Mouse (Mus musculus) ovary, postnatal 14 days (tissue): ENCODE data around the gene Gm45062.

ENCODE experiments used
- DNase-seq: peaks from one replicate; pipeline ENCODE4 v3.0.0; 2022; ENCODE audit warnings: low spot score

Gm45062 gene

DNA sequence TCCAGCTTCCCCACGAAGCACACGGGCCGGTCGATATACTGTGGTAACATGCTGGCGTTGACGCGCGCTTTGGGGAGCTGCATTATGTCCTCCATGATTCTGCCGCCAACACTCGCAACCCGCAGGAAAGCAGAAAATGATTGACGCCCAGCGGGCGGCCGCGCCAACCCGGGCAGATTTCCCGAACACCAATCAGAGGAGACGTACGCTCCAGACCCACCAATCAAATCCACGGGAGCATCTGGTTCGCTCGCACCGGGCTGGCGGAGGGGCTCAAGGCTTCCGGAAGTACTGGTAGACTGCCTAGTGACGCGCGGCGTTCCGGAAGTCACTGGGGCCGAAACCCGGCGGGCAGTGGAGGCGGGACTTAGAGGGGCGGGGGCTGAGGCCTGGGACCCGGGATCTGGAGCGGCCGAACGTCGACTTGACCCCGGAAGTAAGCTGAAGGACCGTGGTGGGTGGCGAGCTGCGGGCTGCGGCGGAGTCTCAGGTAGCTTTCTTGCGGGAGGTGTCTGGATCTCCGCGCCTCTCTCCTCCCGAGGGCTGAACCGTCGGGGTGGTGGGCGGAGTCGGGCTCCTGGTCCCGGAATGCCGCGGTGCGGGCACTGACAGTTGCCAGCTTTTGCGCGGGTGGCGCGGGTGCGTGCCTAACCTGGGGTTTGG is at the start of gene Gm45062, which contains the start of the genes Rpa3 and Umad1:
Gene Gm45062 (plus strand): TSS at position 447 of the 663 bp plus-strand sequence.
Gene Rpa3 (minus strand): TSS at position 170 of the 663 bp plus-strand sequence.
Gene Umad1 (plus strand): TSS at position 285 of the 663 bp plus-strand sequence.
- DNase-seq = peak; percentile 93

DNA sequence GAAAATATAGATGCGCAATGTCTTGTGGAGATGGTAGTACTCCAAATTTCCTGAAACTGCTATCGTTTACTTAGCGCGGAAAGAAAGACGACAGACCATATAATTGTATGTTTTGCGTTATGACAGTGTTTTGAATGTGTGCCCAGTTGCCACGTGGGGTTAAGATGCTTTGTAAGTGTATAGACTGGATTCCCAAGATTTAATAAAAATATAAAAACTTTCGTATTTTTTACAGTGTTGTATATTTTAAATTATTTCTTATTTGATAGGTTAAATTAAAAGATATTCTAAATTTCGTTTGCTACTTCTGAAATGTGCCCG is 49.4 kb upstream of the Gm45062 start:
- no peak for DNase-seq

GRCm38 (mm10) chr6:8210661-8211060 is 48.6 kb upstream of the Gm45062 start:
- DNase-seq = no peak

GRCm38 (mm10) chr6:8227035-8227434 is 32.2 kb upstream of the Gm45062 start:
- no peak for DNase-seq

GRCm38 (mm10) chr6:8228596-8228995 is 30.7 kb upstream of the Gm45062 start:
- no peak for DNase-seq

DNA sequence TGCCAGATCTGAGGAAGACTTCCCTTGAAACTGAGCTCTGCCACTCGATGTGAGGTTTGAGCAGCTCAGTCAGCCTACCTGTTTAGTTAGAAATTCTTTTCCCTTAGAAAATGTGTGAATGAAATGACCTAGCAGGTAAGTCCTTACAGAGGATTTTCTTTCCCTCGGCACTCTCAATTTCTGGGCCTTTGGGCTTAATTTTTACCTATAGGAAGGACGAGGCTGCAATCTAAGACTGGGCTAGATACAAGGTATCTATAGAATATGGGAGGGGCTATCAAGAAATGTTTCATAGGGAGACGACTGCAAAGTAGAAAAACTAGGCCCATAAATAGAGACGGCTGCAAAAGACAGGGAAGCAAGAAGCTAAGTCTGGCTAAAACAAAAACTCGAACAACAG is 934 bp upstream of the Gm45062 start:
- no peak for DNase-seq

GRCm38 (mm10) chr6:8259667-8260044 is 406 bp downstream of the Gm45062 start:
- DNase-seq = no peak

GRCm38 (mm10) chr6:8271047-8271446 is 11.8 kb downstream of the Gm45062 start:
- no peak for DNase-seq

DNA sequence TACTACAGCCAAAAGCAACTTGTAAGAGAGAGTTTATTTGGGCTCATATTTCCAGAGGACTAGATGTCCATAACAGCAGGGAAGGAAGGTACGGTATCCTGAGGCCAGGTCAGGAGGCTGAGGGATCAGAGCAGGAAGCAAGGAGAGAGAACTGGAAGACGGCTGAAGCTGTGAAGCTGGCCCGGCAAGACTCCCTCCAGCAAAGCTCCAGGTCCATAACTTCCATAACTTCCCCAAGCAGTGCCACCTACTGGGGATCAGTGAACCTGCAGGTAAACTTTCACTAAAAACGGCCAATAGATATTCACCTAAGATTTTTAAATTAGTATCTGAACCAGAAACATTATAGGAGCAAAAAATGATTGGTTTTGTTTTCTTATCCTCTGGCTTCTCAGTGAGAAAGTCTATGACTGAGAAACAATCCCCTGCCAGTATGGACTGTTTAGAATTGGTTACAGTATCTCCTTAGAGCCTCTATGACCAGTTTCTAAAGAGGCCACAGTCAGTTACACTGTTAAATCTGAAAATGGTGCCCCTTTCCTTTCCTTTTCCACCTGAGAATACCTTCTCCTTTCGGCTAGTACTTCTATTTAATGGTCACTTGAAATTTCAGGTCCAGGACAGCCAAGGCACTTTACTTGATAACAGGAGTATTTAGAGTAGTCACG is 15.3 kb downstream of the Gm45062 start:
- peak; percentile 34 for DNase-seq

DNA sequence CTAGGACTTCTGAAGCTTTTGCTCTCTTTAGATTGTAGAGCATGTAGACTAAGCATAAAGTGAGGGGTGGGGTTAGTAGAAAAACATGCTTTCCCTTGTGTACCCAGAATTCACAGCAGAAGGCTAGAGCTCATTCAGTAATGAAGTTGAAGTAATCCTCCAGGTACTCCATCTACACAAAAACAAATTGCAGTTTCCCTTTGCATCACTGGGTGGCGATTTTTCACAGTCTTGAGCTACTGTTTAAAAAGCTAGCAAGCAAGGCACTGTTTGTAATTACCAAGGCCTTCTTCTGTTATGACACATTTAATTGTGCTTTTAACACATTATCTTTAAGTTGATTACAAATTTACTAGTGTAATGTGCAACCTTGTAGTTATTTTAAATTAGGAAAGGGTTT is 15.8 kb downstream of the Gm45062 start:
- DNase-seq = peak; percentile 40

- no peak for DNase-seq
These were observed 17.2 kb downstream of the Gm45062 start for GRCm38 (mm10) chr6:8276431-8276830.

- DNase-seq = no peak
These were observed 19.3 kb downstream of the Gm45062 start for GRCm38 (mm10) chr6:8278426-8279002.

- no peak for DNase-seq
These were observed 24.0 kb downstream of the Gm45062 start for GRCm38 (mm10) chr6:8283255-8283654.

- no peak for DNase-seq
These were observed 26.2 kb downstream of the Gm45062 start for GRCm38 (mm10) chr6:8285401-8285960.

DNA sequence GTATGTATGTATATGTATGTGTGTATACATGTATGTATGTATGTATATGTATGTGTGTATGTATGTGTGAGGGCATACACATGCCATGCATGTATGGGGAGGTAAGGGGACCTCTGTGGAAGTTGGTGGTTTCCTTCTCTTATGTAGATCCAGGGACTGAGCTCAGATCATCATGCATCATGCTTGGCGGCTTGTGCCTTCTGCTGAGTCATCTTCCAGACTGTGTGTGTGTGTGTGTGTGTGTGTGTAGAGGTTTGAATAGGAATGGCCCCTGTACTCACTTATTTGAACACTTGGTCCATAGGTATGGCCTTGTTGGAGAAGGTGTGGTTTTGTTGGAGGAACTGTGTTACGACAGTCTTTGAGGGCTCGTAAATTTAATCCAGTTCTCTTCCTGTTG is 26.9 kb downstream of the Gm45062 start:
- no peak for DNase-seq

- DNase-seq = no peak
These were observed 29.7 kb downstream of the Gm45062 start for GRCm38 (mm10) chr6:8288755-8289580.

DNA sequence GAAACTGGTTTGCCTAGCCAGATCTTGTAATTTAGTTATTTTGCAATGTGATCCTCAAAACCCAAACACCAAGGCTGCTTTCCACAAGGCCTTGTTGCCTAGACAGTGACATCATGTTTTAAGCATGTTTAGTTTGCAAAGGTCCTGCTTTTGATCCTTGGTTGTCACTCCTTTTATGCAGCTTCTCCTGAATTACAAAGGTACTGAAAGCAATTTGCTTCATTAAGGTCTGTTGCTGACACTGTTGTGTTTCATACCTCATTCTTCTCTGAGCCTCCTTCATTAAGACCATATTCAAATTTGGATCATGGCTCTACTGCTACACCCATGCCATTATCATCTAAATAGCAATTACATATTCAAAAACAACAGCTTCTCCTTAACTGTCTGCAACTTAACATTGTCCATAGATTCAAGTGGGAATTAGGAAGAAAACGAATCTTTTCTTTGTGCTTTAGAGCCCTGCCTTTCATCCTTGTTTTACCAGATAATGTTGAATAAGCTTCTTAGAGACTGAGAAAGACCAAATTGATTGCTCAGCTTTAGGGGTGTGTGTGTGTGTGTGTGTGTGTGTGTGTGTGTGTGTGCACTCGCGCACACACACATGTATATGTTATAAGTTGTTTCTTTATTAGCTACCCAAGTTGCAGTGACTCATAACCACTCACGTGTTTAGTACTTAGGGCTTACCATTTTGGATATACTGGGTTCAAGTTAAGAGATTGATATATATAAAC is 35.0 kb downstream of the Gm45062 start:
- DNase-seq = no peak

DNA sequence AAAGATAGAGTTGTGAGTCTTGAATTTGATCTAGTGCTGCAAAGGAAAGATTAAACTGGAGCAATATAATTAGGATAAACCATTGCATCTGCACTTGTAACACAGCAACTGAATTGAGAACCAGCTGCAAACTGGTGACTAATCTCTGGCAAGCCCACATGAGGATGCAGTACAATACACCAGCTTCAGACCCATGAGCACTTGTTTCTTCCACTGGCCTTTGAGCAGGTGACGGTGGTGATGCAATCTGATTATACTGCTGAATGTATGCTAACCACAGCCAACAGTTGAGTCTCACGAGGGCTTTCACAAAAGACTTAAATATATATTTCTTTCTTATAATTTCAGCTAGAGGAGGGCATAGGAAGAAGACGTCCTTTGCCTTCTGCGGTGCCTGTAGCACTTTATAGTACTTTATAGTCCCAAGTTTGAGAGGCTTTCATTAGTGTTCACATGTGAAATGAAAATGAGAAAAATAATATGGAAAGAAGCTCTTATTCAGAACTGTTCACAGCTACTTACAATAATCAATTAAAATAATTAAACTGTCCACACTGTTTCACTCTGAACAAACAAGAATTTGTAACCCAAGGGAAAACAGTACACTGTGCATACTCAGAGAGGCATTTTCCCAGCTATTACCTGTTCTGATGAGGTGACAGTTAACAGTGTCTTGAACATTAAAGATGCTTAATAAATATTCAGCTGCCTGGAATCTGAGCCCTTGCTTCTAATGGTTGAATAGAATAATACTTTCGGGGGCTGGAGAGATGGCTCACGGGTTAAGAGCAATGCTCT is 40.0 kb downstream of the Gm45062 start:
- DNase-seq = no peak

DNA sequence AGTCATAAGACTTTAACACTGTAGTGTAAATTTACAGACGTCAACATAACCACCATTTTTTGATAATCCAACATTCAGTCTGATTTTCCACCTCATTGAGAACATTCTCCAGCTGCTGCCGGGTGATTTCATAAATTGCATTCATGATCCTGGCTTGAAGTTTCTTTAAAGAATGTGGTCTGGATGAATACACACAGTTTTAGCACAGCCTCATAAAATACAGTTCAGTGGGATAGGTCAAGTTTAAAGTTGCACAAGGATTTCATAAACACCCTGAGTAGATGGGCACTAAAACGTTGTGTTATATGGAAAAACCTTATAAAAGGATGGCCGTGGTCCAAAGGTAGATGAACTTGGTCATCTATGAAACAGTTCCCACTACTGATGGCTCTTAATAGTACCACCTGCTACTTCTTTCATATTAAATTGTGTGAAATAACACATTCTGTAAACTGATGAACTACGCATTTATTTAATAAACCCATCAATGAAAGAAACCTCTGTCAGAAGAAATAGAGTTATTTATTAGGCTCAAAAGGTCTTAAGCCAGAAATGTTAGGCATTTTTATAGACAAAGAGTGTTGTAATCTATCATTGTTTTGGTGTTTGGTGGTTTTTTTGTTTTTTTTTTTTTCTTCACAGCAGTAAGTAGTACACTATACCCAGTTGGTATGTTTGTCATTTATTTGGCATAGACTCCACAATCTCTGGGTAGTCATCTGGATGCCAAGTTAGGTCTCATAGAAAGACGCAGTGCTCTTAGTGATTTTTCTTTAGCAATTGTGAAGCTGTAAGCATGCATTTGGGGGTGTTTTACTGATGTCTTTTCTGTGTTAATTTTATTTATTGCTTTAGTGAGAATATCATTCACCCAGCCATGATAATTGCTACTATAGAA is 48.9 kb downstream of the Gm45062 start:
- no peak for DNase-seq

DNA sequence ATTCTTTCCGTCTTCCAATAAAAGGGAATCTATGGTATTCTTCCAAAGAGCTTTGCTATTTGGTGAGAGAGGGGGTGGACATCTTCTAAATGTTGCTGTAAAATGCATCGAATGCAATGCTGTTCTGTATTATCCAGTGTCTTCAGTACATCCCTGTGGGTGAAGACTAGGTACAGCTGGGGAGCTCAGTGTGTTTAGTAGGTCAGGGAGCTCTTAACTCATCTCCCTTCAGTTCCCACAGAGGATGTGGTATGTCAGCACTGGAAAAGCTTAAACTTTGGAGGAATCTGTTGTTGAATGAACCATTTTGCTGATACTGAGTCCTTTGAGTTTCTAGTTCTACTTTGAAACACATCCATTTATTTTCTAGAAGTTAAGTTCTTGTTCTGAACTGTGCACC is 53.3 kb downstream of the Gm45062 start:
- no peak for DNase-seq
